Mouse (Mus musculus): ENCODE measurements around the gene Cntn5. TPM values are rescaled to one million over a fixed set of nuclear protein-coding genes. Genes with fewer than 3 reads are reported as not detected.

The Cntn5 gene
- total RNA-seq, 2 experiments from 2014 or later, result not detected

DNA sequence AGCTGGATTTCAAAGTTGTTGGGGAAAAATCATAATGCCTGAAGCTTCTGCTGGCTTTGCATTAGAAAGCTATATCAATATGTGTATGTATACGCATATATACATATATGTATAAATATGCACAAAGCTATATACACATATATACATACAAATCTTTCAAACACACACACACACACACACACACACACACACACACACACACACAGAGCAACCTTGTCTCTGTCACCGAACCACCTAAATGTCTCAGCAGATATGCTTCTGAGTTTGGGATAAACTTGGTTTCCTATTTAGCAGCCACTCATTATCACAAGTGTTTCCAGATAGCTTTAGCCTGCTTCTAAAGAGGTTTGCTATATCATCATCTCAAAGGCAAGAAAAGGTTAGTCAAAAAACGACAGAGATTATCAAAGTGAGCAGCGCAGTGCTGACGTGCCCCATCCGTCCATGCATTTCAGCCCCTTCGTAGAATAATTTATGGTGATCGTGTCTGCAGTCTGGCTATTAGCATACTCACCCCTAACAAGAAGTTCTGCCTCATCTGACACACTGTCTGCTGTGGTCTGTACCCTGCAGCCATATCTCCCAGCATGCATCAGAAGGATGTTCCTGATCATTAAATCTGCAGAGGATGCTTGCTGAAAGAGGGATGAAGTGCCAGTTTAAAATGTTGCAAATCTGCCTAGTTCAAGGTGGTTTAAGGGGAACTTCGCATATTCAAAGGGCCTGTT, 1123.3 kb downstream of the Cntn5 start:
- ATAC-seq (replicated peaks; ENCODE audit: low FRiP score, poor library complexity, severe bottlenecking), result no peak

DNA sequence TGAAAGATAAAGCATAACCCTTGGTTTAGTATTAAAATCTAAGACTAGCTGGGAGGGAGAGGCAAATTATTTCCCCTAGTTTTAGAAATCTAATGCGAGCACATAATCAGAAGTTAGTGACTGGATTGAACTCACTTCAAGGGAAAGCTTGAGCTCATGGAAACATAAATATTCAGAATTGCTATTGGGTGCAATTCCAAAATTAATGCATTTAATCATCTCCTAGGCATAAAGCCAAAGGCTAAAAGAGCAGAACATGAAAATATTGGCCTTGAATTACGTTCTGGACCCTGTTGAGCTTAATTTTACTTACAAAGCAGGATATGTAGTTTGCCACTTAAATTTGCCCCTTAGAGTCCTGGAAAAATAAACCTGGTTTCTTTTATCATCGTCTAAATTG, 1124.9 kb downstream of the Cntn5 start:
- ATAC-seq (replicated peaks; ENCODE audit: low FRiP score, poor library complexity, severe bottlenecking), result no peak

DNA sequence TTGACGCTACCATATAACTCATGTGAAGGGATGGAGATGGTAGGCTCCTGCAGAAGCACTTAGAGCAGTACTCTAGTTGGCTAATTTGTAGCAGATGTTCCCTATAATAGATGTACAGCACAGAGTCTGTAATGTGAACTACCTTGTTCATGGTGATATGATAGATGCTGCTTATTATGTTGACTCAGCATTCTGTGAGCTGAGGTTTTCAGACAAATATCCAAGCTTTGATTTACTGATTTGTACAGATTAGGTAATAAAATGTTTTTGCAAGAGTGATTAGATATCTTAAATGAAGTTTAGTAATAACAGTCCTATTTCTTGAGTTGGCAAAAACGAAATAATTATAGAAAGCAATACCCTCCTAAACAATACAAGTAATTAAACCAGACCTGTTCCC, 1133.8 kb downstream of the Cntn5 start:
- ATAC-seq (replicated peaks; ENCODE audit: low FRiP score, poor library complexity, severe bottlenecking), result no peak

DNA sequence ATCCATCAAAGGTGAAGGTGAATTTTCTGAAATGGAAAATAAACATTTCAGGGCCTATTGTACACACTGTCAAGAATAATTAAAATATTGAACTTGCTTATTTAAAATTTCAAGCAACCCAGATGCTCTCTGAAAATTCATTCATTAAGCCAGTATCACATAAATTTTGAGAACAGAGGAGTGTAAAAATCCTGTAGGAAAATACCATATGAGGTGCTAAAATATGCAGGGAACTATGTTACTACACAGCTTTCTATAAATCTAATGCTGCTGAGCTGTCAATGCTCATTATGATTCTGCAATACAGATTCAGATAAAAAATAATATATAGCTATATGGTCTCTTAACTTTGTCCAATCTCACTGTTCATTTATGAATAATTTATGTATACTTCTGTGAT, 1134.9 kb downstream of the Cntn5 start:
- no peak for ATAC-seq (replicated peaks; ENCODE audit: low FRiP score, poor library complexity, severe bottlenecking)

DNA sequence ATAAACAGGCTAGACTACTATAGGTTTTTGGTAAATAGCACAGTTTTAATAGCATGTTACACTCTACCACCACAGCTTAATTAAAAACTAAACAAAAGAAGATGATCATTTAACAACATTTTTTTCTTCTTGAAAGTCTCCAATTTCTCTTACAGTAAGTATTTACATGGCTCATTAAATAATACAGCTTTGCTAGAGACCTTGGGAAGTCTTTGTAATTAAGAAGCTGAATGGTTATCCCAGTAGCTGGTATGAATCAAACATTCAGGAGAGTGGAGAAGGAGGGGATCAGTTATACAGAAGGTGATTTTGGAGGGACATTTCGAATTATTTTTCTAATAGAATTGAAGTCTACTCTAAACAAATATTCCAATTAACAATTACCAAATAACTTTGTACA, 1186.4 kb downstream of the Cntn5 start:
- ATAC-seq (replicated peaks; ENCODE audit: low FRiP score, poor library complexity, severe bottlenecking), result no peak

DNA sequence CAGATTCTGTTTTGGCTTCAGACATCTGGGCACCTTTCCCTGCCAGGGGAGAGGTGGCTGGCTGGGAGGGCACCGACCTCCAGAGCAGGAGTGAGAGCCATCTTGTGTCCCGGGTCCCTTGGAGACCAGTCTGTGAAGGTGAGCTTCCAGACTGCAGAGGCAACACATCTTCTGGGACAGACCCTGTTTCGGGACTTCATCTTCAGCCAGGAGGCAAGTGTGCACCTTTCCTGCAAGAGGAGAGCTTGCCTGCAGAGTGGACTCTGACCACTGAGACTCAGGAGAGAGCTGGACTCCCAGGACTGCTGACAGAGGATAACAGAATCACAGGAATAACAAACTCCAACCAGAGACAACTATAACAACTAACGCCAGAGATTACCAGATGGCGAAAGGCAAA, 1195.9 kb downstream of the Cntn5 start:
- no peak for ATAC-seq (replicated peaks; ENCODE audit: low FRiP score, poor library complexity, severe bottlenecking)

DNA sequence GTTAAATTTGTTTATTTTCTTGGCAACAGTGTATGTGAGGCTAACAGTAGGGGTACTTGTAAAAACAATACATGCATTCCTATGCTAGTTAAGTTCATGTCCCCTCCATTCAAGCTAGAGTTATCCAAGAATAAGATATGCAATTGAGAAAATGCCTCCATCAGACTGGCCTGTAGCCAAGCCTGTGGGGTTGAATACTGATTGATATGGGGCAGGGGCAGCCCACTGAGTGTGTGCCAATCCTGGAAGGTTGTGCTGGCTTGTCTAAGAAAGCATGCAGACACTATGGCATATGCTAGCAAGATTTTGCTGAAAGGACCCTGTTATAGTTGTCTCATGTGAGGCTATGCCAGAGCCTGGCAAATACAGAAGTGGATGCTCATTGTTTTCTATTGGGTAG, 1196.8 kb downstream of the Cntn5 start:
- no peak for ATAC-seq (replicated peaks; ENCODE audit: low FRiP score, poor library complexity, severe bottlenecking)

DNA sequence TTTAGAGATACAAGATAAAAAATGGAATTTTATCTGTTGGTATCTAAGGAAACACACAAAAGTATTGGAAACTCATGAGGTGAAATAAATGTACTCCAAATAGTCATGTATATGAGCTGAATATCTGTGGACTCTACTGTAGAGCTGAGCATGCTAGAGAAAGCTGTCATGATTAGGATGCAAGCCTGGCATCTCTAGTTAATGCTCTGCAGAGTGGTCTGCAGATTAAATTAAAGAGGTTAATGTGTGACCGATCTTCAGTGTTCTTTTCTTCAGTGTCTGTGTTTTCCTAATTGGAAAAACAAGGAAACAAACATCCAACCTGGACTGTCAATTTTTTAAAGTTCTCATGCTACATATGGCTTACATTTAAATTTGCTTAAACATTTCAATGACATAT, 1199.4 kb downstream of the Cntn5 start:
- ATAC-seq (replicated peaks; ENCODE audit: low FRiP score, poor library complexity, severe bottlenecking), result no peak

DNA sequence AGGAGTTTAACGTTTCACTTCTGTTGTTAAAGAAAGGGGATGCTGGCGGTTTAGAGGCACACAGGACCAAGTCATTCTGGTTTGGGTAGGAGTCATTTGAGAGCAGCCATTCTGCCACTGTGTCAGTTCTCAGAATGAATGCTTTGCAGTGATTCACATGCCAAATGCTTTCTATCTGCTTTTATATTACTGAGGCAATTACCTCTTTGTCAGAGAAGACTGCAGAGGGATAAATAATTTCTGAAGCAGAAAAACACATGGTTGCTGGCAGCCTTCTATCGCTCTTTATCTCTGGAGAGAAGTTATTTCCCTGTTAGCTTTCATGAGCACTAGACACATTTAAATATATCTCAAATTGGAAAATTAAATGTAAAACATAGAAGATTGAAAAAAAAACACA, 1207.9 kb downstream of the Cntn5 start:
- ATAC-seq (replicated peaks; ENCODE audit: low FRiP score, poor library complexity, severe bottlenecking), result no peak

DNA sequence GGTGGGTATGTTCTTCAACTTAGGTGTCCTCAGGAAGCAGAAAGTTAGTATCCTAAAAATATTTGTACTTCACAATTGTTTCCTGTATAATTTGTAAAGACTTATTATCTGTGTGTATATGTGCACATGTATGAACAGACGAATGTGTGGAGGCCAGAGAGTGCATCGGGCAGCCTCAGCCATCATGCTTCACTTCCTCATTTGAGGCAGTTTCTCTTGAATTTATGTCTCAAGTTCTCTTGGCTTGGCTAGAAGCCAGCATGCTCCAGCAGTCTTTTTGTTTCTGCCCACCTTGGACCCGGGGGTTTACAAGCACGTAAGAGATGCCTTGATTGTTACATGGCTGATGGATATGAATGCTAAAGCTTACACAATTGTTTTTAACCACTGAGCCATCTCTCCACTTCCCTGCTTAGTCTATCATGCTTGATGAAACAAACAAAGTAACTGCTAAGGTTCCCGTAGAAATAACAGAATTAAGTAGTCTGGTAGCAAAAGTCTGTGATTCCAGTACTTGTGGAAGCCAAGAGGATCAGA, 1222.2 kb downstream of the Cntn5 start:
- ATAC-seq (replicated peaks; ENCODE audit: low FRiP score, poor library complexity, severe bottlenecking), result no peak

DNA sequence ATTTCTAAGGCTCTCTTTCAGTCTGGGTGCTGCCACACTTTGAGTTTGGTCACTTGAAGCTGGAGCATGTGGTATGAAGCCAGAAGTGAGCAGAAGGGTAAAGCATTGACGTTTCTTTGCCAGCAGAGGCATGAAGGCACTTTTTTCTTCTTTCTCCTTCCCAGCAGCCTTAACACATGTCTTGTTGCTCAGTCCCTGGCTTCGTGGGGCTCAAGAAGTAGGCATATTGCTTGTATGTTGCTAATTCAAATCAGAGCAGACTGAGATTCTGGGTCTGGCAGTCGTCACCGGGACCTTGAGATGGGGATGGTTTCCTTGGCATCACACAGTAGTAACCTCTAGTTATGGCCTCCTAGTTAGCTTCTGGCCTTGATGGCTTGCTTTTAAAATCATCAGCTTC, 1228.5 kb downstream of the Cntn5 start:
- no peak for ATAC-seq (replicated peaks; ENCODE audit: low FRiP score, poor library complexity, severe bottlenecking)

DNA sequence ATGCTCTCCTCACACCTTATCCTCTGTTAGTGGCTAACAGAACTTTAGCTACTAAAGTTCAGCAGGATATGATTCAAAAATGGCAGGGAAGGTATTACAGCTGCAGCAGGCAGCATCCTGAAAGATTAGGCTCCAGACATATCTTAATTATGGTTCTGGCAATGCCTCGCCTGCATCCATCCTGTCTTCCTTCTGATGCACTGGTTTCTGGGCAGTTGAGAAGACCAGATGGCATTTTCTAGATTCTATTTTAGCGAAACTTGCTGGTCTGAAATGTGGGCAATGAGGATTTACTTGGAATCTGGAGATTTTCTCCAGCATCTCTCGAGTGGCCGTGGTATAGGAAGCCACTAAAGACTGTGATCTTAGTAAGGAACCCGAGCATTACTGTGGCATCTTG, 1230.0 kb downstream of the Cntn5 start:
- no peak for ATAC-seq (replicated peaks; ENCODE audit: low FRiP score, poor library complexity, severe bottlenecking)

DNA sequence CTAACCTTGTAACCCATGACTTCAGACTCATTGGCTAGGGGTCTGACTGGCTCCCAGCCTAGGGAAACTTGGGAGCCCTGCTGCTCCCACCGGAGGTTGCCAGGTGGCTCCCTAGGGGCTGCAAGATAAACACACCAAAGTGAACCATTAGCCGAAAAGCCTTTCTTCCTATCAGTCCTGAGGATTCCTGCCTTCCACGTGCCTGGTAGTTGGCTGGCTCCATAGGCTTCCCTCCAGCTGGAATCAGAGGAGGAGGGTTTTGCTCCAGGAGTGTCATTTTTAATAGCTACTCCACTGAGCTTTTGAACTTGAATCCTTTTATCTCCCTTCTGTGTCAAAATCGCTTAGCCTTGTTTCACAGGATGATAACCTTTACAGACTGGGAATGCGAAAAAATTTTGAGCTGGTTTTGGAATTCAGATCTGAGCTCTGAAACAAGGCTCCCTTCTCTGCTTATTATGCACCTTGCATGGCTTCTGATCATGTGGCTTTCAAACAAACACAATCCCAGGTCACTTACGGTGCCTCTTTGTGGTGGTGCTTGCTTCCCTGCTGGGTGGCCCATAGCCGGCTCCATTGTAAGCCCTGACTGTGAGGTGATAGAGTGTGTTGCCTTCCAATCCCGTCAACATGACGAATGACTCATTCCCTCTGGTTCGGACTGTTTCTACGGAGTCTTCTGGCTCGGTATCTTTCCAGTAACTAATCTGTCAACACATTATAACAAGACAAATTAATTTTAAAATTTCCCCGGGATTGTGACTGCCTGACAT, 1231.1 kb downstream of the Cntn5 start:
- no peak for ATAC-seq (replicated peaks; ENCODE audit: low FRiP score, poor library complexity, severe bottlenecking)

DNA sequence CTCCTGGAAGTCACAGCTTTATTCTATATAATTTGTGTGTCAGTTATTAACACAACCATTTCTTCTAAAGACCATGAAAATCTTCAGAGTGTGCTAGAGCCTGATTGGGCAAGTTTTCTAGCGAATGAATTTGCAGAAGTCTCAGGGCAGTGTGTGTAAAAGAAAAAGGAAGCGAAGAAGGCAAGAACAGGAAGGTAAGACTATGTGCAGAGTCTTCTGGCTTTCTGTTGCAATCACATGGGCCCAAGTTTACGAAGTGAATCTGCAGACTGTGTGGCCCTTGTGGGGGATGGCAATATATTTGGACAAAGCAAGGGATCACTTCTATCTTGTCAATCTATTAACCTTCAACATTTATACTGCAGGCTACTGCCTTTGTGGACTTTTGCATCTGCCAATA, 1251.1 kb downstream of the Cntn5 start:
- no peak for ATAC-seq (replicated peaks; ENCODE audit: low FRiP score, poor library complexity, severe bottlenecking)

DNA sequence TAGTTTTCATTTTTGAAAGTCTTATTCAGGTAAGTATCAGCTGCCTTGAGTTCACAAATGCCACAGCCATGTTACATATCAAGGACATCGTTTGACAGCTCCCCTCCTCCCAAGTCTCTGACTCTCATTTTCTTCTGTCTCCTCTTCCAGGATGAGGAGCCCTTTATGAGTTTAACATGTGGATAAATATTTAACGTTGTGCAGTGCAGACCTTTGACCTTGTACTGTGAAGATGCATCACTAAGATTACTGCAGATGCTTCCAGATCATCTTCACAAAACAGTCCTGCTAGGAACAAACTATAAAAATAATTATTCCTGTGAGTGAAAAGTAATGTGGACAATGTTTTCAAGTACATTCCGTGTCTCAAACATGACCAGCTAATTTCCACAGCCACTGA, 1257.2 kb downstream of the Cntn5 start:
- ATAC-seq (replicated peaks; ENCODE audit: low FRiP score, poor library complexity, severe bottlenecking), result no peak

DNA sequence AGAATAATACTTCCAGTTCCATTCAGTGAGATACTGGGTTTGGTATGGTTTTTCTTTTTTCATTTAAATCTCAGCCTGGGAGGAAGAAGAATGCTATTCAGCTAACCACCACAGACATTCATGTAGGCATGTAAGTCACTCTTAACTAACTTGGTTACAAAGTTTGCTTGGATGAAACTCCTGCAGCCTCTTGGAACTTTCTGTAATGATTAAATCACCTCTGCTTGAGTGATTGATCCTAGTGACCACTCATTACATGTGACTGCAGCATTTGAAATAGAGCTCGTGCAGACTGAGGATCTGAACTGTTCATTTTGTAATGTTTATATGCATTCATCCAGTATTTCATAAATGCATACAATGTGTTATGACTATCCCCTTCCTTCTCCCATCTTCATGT, 1258.3 kb downstream of the Cntn5 start:
- ATAC-seq (replicated peaks; ENCODE audit: low FRiP score, poor library complexity, severe bottlenecking), result no peak
